Mouse (Mus musculus): ENCODE results near the gene Tm4sf19. TPM values are rescaled to one million over a fixed set of nuclear protein-coding genes. Genes with fewer than 3 reads are reported as not detected.

Gene Tm4sf19
- not detected in 2 replicates for polyA plus RNA-seq (2014; fragmentation: Nextera tagmentation; extraction: Ambion mirVana)

DNA sequence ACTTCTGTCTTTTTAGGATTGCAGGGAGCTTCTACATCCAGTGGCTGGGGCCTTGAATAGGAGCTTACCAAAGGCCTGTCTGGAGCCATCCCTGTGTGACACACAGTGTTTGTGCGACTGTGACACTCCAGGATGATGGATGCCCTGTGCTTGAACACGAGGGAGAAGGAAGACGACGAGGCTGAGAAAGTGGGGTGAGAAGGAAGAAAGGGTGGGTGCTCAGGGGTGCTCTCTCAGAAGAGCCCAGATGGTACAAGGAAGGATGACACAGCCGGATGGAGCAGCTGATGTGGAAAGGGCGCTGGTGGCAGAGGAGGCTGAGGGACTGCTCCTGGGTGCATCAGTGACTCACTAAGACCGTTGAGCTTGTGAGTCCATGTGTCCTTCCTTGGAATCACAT, at the start of gene Tm4sf19:
Tm4sf19 (plus strand) TSS at position 240 of the 400 bp plus-strand sequence.
- no peak for ATAC-seq (ENCODE audit: insufficient read depth, low FRiP score, low TSS enrichment)
- H3K27me3 ChIP-seq (ENCODE audit: control insufficient read depth, insufficient read depth, low read length) = no peaks in the 10 kb centered on the region
- no peak within 1 kb of the TSS for H3K9ac ChIP-seq (ENCODE audit: low read length)
- DNase-seq (ENCODE audit: low spot score) = no peak
- 78% methylated on average over 7 of the region's 7 CpGs for WGBS
- H3K4me2 ChIP-seq (ENCODE audit: low read depth) = no peak within 1 kb of the TSS
- no peak within 1 kb of the TSS for H3K4me3 ChIP-seq (ENCODE audit: low read depth, low read length)
- no peaks in the 10 kb centered on the region for H3K36me3 ChIP-seq (ENCODE audit: control insufficient read depth, insufficient read depth, low read length)
- H3K9me3 ChIP-seq (ENCODE audit: control insufficient read depth, low read length) = no peaks in the 10 kb centered on the region
- no peak within 1 kb of the TSS for H3K27ac ChIP-seq (ENCODE audit: low read depth, low read length)
- H3K4me1 ChIP-seq (ENCODE audit: control insufficient read depth, insufficient read depth, low read length) = no peaks in the 10 kb centered on the region

DNA sequence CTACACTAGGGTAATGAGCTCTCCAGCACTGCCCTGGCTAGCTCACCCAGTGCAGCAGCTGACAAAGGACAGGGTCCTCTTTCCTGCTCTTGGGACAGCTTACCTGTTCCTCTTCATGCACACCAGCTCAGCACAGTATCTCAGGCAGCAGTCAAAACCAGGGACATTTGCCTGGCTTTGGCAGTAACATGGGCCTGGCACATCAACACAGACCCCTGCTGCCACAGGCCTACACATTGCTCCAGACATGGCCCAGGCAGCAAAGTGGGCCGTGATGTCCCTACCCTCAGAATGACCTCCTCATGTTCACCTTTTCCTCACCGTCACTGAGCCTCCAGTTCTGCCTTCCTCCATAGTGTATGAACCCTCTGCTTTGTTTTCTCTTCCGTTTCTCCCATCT, 49.5 kb upstream of the Tm4sf19 start:
- 94% methylated on average over 3 of the region's 3 CpGs for WGBS
- Histone ChIP-seq H3K9me3 (ENCODE audit: control insufficient read depth, low read length) (no peaks in the 10 kb centered on the region), H3K27ac (ENCODE audit: low read depth, low read length) (no peak overlapping the region), H3K4me3 (ENCODE audit: low read depth, low read length) (no peak overlapping the region), H3K27me3 (ENCODE audit: control insufficient read depth, insufficient read depth, low read length) (no peaks in the 10 kb centered on the region), H3K36me3 (ENCODE audit: control insufficient read depth, insufficient read depth, low read length) (no peaks in the 10 kb centered on the region; the same call in 1 of the 2 replicates), H3K9ac (ENCODE audit: low read length) (no peak overlapping the region), H3K4me2 (ENCODE audit: low read depth) (no peak overlapping the region), H3K4me1 (ENCODE audit: control insufficient read depth, insufficient read depth, low read length) (no peaks in the 10 kb centered on the region)
- DNase-seq (ENCODE audit: low spot score) (no peak), ATAC-seq (ENCODE audit: insufficient read depth, low FRiP score, low TSS enrichment) (no peak)

DNA sequence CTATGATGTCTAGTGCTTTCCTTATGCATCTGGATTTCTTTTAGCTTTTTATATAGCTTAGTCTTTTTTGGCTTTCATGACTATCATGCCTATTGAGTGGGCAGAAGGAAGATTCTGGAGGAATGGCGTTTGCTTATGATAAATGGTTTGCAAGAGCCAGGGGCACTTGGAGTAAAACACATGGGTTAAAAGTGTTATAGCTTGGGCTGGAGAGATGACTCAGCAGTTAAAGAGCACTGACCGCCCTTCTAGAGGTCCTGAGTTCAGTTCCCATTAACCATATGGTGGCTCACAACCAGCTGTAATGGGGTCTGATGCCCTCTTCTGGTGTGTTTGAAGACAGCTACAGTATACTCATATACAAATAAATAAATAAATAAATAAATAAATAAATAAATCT, 36.8 kb upstream of the Tm4sf19 start:
- ATAC-seq (ENCODE audit: insufficient read depth, low FRiP score, low TSS enrichment) (no peak), DNase-seq (ENCODE audit: low spot score) (no peak)
- H3K9ac ChIP-seq (ENCODE audit: low read length) = no peak overlapping the region
- H3K9me3 ChIP-seq (ENCODE audit: control insufficient read depth, low read length) = no peaks in the 10 kb centered on the region
- H3K27me3 ChIP-seq (ENCODE audit: control insufficient read depth, insufficient read depth, low read length) = no peaks in the 10 kb centered on the region
- no peaks in the 10 kb centered on the region for H3K4me1 ChIP-seq (ENCODE audit: control insufficient read depth, insufficient read depth, low read length)
- H3K4me3 ChIP-seq (ENCODE audit: low read depth, low read length) = no peak overlapping the region
- 84% methylated on average over 2 of the region's 2 CpGs for WGBS
- H3K4me2 ChIP-seq (ENCODE audit: low read depth) = no peak overlapping the region
- H3K36me3 ChIP-seq (ENCODE audit: control insufficient read depth, insufficient read depth, low read length) = no peaks in the 10 kb centered on the region; the same call in 1 of the 2 replicates
- H3K27ac ChIP-seq (ENCODE audit: low read depth, low read length) = no peak overlapping the region

DNA sequence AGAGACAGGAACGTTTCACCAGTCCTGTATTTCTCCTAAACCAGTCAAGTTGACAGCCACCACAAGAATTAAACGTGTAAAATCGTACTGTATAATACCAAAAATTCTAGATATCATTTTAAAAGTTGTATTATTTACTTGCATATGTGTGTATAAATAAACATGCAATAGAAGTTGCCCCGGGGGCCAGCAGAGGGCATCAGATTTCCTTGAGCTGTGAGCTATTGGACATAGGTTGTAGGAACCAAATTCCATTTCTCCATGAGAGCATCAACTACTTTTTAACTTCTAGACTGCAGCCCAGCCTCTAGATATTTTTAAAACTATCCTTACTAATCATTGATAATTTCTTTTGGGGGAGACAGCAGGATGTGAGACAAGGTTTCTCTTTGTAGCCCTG, 29.0 kb upstream of the Tm4sf19 start:
- H3K4me3 ChIP-seq (ENCODE audit: low read depth, low read length) = no peak overlapping the region
- WGBS = 90% methylated on average over 4 of the region's 4 CpGs
- H3K9me3 ChIP-seq (ENCODE audit: control insufficient read depth, low read length) = no peaks in the 10 kb centered on the region
- H3K36me3 ChIP-seq (ENCODE audit: control insufficient read depth, insufficient read depth, low read length) = 0 out of 2 replicates have a peak, but pooled peaks cover 4% of the 10 kb centered on the region
- DNase-seq (ENCODE audit: low spot score) = peak; percentile 18
- H3K27me3 ChIP-seq (ENCODE audit: control insufficient read depth, insufficient read depth, low read length) = no peaks in the 10 kb centered on the region
- no peak overlapping the region for H3K4me2 ChIP-seq (ENCODE audit: low read depth)
- no peak overlapping the region for H3K27ac ChIP-seq (ENCODE audit: low read depth, low read length)
- no peak for ATAC-seq (ENCODE audit: insufficient read depth, low FRiP score, low TSS enrichment)
- H3K4me1 ChIP-seq (ENCODE audit: control insufficient read depth, insufficient read depth, low read length) = no peaks in the 10 kb centered on the region
- no peak overlapping the region for H3K9ac ChIP-seq (ENCODE audit: low read length)

DNA sequence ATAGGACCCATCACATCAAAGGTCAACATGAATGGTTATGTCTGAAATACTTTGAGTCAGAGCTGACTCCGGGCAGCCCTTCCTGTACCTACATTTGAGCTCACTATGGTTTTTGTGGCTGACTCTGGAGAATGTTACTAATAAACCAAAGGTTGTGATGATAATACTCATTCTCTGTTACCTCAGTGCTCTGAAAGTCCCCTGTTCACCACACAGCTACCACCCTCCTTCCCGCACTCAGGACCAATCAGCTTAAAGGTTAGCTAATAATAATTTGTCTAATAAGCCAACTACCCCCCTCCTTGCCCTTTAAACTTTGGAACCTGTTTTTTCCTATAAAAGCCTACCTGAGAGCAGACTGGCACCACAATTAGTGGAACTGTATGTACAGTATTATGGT, 20.7 kb upstream of the Tm4sf19 start:
- Histone ChIP-seq H3K36me3 (ENCODE audit: control insufficient read depth, insufficient read depth, low read length) (peaks cover 18% of the 10 kb centered on the region), H3K4me2 (ENCODE audit: low read depth) (no peak overlapping the region), H3K27me3 (ENCODE audit: control insufficient read depth, insufficient read depth, low read length) (no peaks in the 10 kb centered on the region), H3K4me1 (ENCODE audit: control insufficient read depth, insufficient read depth, low read length) (no peaks in the 10 kb centered on the region), H3K27ac (ENCODE audit: low read depth, low read length) (no peak overlapping the region), H3K4me3 (ENCODE audit: low read depth, low read length) (no peak overlapping the region), H3K9me3 (ENCODE audit: control insufficient read depth, low read length) (no peaks in the 10 kb centered on the region), H3K9ac (ENCODE audit: low read length) (no peak overlapping the region)
- 96% methylated on average over 2 of the region's 2 CpGs for WGBS
- ATAC-seq (ENCODE audit: insufficient read depth, low FRiP score, low TSS enrichment) = no peak
- no peak for DNase-seq (ENCODE audit: low spot score)

DNA sequence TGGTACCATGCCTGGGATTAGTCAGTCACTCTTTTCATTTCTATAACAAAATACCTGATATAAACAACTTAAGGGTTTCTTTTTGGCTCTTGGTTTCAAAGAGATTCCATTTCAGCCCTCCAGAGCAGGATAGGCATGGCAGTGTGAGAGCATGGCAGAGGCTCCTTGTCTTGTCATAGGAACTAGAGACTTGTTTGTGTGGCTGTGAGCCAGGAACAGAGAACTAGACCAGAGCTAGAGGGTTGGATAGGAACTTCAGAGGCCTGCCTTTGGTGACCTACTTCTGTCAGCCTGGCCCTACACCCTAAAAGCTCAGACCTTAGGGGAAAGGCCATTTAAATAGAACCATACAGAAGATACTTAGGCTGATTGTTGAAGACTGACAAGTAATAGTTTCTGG, 17.4 kb upstream of the Tm4sf19 start:
- Histone ChIP-seq H3K27ac (ENCODE audit: low read depth, low read length) (no peak overlapping the region), H3K9ac (ENCODE audit: low read length) (no peak overlapping the region), H3K4me3 (ENCODE audit: low read depth, low read length) (no peak overlapping the region), H3K4me1 (ENCODE audit: control insufficient read depth, insufficient read depth, low read length) (no peaks in the 10 kb centered on the region), H3K36me3 (ENCODE audit: control insufficient read depth, insufficient read depth, low read length) (peaks cover 10% of the 10 kb centered on the region), H3K4me2 (ENCODE audit: low read depth) (no peak overlapping the region), H3K9me3 (ENCODE audit: control insufficient read depth, low read length) (no peaks in the 10 kb centered on the region), H3K27me3 (ENCODE audit: control insufficient read depth, insufficient read depth, low read length) (no peaks in the 10 kb centered on the region)
- ATAC-seq (ENCODE audit: insufficient read depth, low FRiP score, low TSS enrichment) (no peak), DNase-seq (ENCODE audit: low spot score) (no peak)

DNA sequence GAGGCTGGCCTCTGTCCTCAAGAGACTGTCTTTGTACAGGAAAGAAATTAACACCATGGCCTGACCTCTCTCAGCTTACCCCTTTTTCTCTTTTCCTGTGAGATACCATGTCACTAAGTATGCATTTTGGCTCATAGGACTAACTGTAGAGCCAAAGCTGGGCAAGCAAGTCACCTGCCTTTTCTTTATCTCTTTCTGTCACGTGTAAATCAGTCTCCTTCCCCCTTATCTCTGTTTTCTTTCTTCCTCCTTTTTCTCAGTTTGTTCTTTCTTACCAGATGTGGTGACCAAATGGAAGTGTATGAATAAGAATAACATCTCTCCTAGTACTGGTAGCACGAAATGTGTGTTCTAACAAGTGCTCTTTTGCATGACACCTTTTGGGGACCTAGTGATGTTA, 15.4 kb upstream of the Tm4sf19 start:
- H3K36me3 ChIP-seq (ENCODE audit: control insufficient read depth, insufficient read depth, low read length) = peaks cover 6% of the 10 kb centered on the region; the same call in 1 of the 2 replicates
- ATAC-seq (ENCODE audit: insufficient read depth, low FRiP score, low TSS enrichment) = no peak
- WGBS = 93% methylated on average over 2 of the region's 2 CpGs

DNA sequence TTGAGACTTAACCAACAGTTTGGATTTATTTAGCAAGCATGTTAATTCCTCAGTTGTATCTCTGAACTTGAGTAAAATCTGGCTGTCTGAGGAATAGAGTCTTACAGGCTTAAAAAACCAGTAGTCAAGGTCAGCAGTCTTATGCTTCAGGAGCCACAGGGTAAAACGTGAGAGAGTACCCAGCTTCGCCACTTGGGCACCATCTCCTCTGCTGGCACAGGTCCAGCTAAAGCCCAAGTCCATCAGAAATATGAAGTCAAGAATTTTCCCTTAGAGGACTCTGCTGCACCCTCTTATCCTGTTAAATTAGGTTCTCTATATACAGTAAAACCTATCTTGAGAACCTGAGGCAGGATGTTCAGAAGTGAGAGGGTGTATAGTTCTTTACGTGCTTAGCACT, 13.5 kb upstream of the Tm4sf19 start:
- Histone ChIP-seq H3K4me1 (ENCODE audit: control insufficient read depth, insufficient read depth, low read length) (no peaks in the 10 kb centered on the region), H3K27me3 (ENCODE audit: control insufficient read depth, insufficient read depth, low read length) (no peaks in the 10 kb centered on the region), H3K27ac (ENCODE audit: low read depth, low read length) (no peak overlapping the region), H3K4me2 (ENCODE audit: low read depth) (no peak overlapping the region), H3K36me3 (ENCODE audit: control insufficient read depth, insufficient read depth, low read length) (peaks cover 6% of the 10 kb centered on the region; the same call in 1 of the 2 replicates), H3K9me3 (ENCODE audit: control insufficient read depth, low read length) (no peaks in the 10 kb centered on the region), H3K9ac (ENCODE audit: low read length) (no peak overlapping the region), H3K4me3 (ENCODE audit: low read depth, low read length) (no peak overlapping the region)
- ATAC-seq (ENCODE audit: insufficient read depth, low FRiP score, low TSS enrichment) (no peak), DNase-seq (ENCODE audit: low spot score) (no peak)
- 90% methylated on average over 3 of the region's 3 CpGs for WGBS

More for the DNA sequence above, 15.4 kb upstream of the Tm4sf19 start:
- no peak overlapping the region for H3K27ac ChIP-seq (ENCODE audit: low read depth, low read length)
- H3K27me3 ChIP-seq (ENCODE audit: control insufficient read depth, insufficient read depth, low read length) = no peaks in the 10 kb centered on the region
- no peak overlapping the region for H3K4me2 ChIP-seq (ENCODE audit: low read depth)
- H3K9me3 ChIP-seq (ENCODE audit: control insufficient read depth, low read length) = no peaks in the 10 kb centered on the region
- H3K4me1 ChIP-seq (ENCODE audit: control insufficient read depth, insufficient read depth, low read length) = no peaks in the 10 kb centered on the region
- no peak for DNase-seq (ENCODE audit: low spot score)
- H3K4me3 ChIP-seq (ENCODE audit: low read depth, low read length) = no peak overlapping the region
- no peak overlapping the region for H3K9ac ChIP-seq (ENCODE audit: low read length)

DNA sequence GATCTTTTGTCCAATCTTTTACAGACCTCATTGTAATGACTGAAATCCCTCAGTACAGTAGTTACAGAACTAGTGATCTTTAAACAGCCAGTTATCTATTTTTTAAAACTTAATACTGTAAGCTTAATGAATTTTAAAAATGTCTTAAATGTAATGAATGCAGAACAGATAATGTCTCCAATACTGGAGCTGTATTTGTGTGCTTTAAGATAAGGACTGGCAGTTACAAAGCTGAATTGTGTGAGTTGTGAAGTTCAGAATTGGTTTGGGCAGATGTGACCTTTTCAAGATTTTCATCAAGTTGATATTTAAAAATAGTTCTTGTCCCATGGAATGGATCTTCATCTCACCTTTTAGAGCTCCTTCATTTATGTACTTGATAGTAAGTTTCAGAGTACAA, 11.3 kb upstream of the Tm4sf19 start:
- H3K4me3 ChIP-seq (ENCODE audit: low read depth, low read length) = no peak overlapping the region
- H3K9ac ChIP-seq (ENCODE audit: low read length) = no peak overlapping the region
- H3K4me2 ChIP-seq (ENCODE audit: low read depth) = no peak overlapping the region
- no peak overlapping the region for H3K27ac ChIP-seq (ENCODE audit: low read depth, low read length)
- ATAC-seq (ENCODE audit: insufficient read depth, low FRiP score, low TSS enrichment) (no peak), DNase-seq (ENCODE audit: low spot score) (no peak)
- H3K4me1 ChIP-seq (ENCODE audit: control insufficient read depth, insufficient read depth, low read length) = no peaks in the 10 kb centered on the region
- peaks cover 3% of the 10 kb centered on the region; the same call in 1 of the 2 replicates for H3K36me3 ChIP-seq (ENCODE audit: control insufficient read depth, insufficient read depth, low read length)
- no peaks in the 10 kb centered on the region for H3K27me3 ChIP-seq (ENCODE audit: control insufficient read depth, insufficient read depth, low read length)
- H3K9me3 ChIP-seq (ENCODE audit: control insufficient read depth, low read length) = no peaks in the 10 kb centered on the region
